Mouse (Mus musculus): ENCODE data around the gene Cyp2c69.
"Not testable (repeated sequence)": the region's sequence is repeated elsewhere in the genome, so short reads cannot be mapped to it uniquely, and the experiment has no call there.

Cyp2c69 gene

DNA sequence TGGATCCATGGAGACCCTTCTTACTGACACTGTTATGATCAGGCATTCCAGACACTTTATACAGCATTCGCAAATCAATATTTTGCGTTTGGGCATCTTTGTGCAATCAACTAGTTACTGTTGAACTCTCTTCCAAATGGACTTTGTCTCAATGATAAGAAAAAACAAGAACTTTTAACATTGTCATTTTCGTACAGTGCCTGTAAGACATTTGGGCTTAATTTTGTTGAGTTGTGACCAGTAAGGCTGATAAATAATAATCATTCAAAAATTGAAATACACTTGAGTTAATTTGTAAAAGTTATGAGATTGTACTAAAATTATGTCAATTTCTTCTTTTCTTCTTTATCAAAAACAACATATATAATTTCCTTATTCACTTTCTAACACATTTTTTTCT lies at the start of gene Cyp2c69:
Gene Cyp2c69 (minus strand): TSS at position 101 of the 400 bp plus-strand sequence.
- not testable (repeated sequence) for DNase-seq

DNA sequence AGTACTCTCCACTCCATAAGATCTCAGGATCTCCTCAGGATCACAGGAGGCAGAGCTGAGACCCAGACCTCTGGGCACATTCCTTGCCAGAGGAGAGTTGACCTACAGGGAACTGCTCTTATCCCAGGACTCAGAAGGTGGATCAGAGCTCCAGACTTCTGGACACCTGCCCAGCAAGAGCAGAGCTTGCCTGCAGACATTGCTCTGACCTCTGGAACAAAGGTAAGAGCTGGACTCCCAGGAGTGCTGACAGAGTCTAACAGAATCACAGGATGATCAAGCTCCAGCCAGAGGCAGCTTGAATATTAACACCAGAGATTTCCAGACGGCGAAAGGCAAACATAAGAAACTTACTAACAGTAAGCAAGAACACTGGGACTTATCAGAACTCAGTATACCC lies 48.8 kb upstream of the Cyp2c69 start:
- DNase-seq = no peak

DNA sequence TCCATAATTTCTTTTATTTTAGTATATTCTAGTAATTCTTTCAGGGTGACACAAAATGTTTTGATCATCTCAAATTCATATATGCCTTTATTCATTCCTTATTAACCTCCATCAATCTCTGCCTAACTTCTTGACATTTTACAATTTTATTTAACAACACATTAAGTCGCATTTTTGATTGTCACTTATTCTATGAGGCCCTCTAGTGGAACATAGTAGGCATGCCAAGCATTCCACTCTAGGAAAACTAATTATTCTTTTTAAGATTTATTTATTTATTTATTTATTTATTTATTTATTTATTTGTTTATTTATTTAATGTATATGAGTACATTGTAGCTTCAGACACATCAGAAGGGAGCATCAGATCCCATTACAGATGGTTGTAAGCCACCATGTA lies 43.4 kb upstream of the Cyp2c69 start:
- DNase-seq = no peak

DNA sequence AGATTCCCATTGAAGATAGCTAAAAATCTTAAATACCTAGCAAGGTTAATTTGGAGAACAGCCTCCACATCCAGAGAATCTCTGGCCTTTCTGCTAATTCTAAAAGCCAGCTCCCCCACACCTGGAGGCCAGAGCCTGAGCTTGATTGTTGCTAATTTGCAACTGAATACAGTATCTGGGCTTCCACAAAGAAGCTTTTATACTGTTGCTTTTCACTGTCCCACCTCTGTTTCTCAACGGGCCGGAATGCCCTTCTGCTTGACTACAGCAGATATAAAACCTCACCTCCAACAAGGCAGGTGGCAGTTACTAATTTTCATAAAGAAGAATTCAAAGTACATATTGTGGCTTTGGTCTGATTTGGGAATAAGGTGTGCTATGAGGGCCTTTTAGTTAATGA lies 15.1 kb upstream of the Cyp2c69 start:
- DNase-seq = no peak

DNA sequence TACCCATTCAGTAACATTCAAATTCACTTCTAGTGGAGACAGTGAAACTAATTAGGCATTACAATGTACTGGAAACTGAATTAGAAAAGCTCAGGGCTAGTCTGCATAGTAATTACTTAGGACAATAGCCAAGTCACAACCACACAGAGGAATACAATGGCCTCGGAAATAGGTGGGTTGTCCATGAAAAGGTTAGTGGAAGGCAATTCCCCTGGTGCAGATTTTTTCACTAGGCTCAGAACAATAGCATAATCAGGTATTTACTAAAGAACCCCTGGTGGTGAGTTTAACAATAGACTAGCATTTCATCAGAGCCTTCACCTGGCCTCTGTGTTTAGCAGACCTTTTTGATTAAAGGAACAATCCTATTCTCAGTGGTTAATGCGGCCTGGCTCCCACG lies 3.5 kb upstream of the Cyp2c69 start:
- DNase-seq = not testable (repeated sequence)

DNA sequence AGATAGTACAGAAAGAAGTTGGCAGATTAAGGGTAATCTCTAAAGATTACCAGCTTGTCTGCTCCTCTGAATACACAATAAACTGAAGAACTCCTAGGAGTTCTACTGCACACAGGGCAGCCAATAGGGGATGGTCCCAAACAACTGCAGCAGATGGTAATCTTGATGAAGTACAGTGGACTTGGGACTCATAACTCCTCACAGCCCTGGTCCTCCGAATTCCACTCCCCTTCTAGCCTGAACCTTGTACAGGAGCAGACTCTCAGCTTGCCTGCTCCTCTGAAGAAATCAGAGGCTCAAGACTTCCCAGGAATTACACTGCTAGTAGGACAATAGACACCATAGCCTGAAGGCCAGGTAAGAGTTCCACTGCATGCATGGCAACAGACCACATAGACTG lies 20.5 kb downstream of the Cyp2c69 start:
- no peak for DNase-seq

DNA sequence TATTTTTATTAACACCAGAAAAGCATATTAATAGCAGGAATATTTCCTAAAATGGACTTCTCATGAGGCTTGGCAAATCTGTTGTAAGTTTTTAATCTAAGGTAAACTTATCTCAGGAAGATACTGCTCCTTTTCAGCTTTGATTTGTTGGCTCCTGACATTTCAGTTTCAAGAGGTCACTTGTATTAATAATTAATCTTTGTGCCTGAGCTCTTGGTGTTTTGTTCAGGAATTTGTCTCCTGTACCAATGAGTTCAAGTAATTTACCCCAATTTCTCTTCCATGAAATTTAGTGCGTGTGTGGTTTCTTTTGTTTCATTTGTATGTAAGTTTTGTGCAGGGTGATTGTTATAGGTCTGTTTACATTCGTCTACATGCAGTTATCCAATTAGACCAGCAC lies 65.7 kb downstream of the Cyp2c69 start:
- DNase-seq = not testable (repeated sequence)

DNA sequence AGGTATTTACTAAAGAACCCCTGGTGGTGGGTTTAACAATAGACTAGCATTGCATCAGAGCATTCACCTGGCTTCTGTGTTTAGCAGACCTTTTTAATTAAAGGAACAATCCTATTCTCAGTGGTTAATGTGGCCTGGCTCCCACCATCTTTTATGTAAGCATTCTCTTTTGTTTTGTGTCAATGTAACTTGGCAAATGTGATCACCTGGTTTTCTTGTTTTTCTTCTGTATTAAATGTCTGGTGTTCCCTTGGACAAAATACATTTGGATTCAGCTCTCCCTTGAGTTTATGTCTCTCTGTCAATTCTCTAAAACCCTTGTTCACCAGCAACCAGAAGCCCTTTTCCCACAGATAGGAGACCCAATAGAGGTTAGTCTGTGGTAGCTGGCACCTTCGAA lies 70.2 kb downstream of the Cyp2c69 start:
- DNase-seq = not testable (repeated sequence)

DNA sequence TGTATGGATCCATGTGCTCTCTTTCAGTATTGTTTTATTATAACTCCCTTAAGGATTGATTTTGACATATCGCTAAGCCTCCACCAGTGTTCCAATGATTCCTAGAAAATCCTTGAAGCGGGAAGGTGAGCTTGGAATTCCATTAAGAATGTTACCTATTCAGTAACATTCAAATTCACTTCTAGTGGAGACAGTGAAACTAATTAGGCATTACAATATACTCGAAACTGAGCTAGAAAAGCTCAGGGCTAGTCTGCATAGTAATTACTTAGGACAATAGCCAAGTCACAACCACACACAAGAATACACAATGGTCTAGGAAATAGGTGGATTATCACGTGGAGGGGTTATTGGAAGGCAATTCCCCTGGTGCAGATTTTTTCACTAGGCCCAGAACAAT lies 70.6 kb downstream of the Cyp2c69 start:
- not testable (repeated sequence) for DNase-seq

DNA sequence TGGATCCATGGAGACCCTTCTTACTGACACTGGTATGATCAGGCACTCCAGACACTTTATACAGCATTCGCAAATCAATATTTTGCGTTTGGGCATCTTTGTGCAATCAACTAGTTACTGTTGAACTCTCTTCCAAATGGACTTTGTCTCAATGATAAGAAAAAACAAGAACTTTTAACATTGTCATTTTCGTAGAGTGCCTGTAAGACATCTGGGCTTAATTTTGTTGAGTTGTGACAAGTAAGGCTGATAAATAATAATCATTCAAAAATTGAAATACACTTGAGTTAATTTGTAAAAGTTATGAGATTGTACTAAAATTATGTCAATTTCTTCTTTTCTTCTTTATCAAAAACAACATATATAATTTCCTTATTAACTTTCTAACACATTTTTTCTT lies 73.9 kb downstream of the Cyp2c69 start, which contains the start of gene Cyp2c40:
Gene Cyp2c40 (minus strand): TSS at position 101 of the 400 bp plus-strand sequence.
- not testable (repeated sequence) for DNase-seq
